Mouse (Mus musculus) MEL-GATA-1-ER (cell line): ENCODE measurements around the gene Gm45337.
"Not testable (repeated sequence)": the region's sequence is repeated elsewhere in the genome, so short reads cannot be mapped to it uniquely, and the experiment has no call there.

Experiments used
- DNase-seq: peaks from one replicate; pipeline ENCODE4 v3.0.0-alpha.2; 2012; ENCODE audit warnings: low read depth; ENCODE audit errors: extremely low read depth

Gene Gm45337

GRCm38 (mm10) chr7:142144507-142144906, at the start of gene Gm45337:
Gene Gm45337, minus strand, starts transcription at chr7:142144607.
- DNase-seq, result no peak

DNA sequence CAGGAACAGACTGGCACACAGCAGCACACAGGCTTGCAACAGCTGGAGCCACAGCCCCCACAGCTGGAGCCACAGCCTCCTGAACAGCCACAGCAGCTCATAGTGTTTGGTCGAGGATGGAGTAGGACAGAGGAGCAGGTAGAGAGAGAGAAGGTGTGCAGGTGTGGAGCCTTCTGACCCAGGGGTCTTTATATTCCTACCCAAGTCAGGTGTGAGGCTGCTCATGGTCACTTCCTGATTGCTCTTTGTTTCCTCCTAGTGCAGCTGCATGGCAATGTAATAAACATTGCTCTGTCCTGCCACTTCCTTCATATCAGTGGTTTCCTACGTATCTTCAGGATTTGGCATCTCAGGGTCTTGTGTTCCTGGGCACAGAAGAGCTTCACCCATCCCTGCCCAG, 45.9 kb upstream of the Gm45337 start, which contains the start of gene Gm10153:
Gm10153 (minus strand) TSS at position 101 of the 400 bp plus-strand sequence.
- no peak for DNase-seq

DNA sequence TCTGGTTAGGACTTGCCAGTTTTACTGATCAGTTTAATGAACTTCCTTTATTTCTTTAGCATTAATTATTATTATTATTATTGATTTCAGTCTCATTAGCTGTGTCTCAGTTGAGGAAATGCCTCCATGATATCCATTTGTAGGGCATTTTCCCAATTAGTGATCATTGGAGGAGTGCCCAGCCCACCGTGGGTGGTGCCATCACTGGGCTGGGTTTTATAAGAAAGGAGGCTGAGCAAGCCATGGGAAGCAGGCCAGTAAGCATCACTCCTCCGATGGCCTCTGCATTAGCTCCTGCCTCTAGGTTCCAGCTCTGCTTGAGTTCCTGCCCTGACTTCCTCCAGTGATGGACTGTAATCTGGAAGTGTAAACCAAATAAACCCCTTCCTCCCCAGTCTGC, 43.7 kb upstream of the Gm45337 start:
- DNase-seq, result no peak

GRCm38 (mm10) chr7:142181021-142181420, 36.6 kb upstream of the Gm45337 start:
- DNase-seq, result no peak

GRCm38 (mm10) chr7:142178685-142179084, 34.3 kb upstream of the Gm45337 start:
- no peak for DNase-seq

- not testable (repeated sequence) for DNase-seq
These were observed 31.5 kb upstream of the Gm45337 start, which contains the start of gene Krtap5-2 for GRCm38 (mm10) chr7:142175905-142176304. Gene Krtap5-2, minus strand, starts transcription at chr7:142176005.

DNA sequence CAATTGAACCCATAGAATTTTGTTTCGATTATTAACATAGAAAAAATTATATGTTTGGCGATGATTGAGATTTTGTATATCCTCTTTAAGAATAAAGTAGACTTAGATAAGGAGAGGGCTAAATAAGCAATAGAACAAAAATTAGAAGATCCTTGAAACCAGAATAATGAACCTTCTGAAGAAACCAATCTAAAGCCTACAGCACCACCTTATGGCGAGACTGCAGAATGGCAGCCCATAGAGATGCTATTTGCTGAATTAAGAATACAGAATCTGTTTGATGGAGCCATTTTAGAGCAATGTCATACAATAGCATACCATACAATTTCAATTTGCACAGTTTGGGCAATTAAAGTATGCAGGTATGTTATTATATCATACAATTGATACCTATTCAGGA, 25.4 kb upstream of the Gm45337 start:
- DNase-seq, result peak; percentile 21

GRCm38 (mm10) chr7:142165639-142166038, 21.2 kb upstream of the Gm45337 start, which contains the start of gene Gm4553:
Gene Gm4553, minus strand, starts transcription at chr7:142165739.
- DNase-seq, result not testable (repeated sequence)

- DNase-seq, result no peak
These were observed 15.0 kb upstream of the Gm45337 start for GRCm38 (mm10) chr7:142159366-142159765.

DNA sequence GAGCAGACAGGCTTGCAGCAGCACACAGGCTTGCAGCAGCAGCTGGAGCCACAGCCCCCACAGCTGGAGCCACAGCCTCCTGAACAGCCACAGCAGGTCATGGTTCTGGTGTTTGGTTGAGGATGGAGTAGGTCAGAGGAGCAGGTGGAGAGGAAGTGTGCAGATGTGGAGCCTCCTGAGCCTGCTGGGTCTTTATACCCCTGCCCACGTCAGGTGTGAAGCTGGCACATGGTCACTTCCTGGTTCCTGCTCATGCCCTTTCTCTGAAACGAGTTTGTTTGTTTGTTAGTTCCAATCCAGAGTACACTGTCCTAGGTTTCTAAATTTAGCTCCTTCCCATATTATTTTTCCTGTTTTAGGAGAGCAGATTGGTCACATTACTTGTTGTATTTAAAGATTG, 12.6 kb upstream of the Gm45337 start, which contains the start of gene Gm29735:
Gm29735 (minus strand) TSS at position 101 of the 400 bp plus-strand sequence.
- not testable (repeated sequence) for DNase-seq

- no peak for DNase-seq
These were observed 10.9 kb upstream of the Gm45337 start for GRCm38 (mm10) chr7:142155308-142155707.

DNA sequence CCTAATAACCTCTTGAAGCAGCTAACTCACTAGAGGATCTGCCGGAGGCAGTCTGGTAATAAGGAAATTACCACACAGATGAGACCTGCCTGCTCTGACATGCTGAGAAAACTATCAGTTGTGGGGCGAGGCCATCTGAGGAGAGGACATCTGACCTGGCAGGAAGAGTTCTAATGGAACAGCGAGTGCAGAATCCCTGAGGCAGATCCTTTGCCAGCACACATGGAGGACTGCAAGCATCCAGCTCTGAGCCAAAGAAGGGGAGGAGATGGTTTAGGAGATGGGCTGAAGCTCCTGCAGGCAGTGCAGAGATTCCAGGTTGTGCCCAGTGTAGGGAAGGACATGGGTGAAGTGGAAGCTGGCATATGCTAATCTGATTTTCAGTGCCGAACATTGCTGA, 7.8 kb upstream of the Gm45337 start:
- no peak for DNase-seq

DNA sequence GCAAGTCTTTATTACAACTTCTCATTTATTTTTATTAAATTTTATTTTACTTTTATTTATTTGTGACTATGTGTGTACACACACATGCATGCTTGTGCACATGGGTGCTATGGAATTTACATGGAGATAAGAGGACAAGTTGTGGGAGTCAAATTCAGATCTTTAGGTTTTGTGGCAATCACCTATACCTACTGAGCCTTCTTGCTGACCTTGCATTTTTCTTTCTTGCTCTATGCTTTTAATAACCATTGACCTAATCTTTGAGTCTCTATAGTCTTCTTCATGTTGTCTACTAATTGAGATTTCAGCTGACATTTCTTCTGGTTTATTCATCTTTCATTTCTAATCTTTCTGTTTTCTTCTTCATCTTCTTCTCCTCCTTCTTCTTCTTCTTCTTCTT, 4.2 kb upstream of the Gm45337 start:
- no peak for DNase-seq

GRCm38 (mm10) chr7:142146033-142146432, 1.6 kb upstream of the Gm45337 start:
- DNase-seq, result peak; percentile 6

- DNase-seq, result no peak
These were observed 1.1 kb upstream of the Gm45337 start for GRCm38 (mm10) chr7:142145413-142145940.

DNA sequence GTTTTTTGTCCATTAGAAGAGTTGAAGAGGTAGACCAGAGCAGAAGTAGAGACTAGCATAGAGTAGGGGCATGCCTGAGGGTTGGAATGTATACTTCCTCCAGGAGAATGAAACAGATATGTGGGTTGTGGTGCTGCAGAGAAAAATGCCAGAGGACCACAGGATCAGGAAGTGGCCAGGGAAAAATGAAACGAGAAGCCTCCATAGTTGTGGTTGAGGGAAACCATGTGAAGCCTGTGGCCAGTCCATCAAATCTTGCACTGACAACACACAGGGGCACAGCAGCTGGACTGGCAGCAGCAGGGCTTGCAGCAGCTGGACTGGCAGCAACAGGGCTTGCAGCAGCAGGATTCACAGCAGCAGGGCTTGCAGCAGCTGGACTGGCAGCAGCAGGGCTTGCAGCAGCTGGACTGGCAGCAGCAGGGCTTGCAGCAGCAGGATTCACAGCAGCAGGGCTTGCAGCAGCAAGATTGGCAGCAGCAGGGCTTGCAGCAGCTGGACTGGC, 849 bp downstream of the Gm45337 start:
- DNase-seq, result not testable (repeated sequence)

DNA sequence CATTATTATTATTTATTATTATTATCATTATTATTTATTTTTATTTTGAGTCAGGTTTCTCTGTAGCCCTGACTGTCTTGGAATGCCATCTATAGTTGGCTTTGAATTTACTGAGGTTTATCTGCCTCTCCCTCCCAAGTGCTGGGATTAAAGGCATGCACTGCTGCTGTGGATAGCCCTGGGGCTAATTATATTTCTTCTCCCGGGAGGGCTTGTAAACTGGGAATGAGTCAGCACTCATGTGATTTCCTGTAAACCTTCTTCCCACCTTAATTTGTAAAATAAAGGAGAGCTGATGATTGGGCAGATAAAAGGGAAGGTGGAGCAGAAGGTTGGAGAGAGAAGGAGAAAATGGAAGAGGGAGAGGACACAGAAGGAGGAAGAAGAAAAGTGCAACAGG, 3.7 kb downstream of the Gm45337 start:
- DNase-seq, result no peak

DNA sequence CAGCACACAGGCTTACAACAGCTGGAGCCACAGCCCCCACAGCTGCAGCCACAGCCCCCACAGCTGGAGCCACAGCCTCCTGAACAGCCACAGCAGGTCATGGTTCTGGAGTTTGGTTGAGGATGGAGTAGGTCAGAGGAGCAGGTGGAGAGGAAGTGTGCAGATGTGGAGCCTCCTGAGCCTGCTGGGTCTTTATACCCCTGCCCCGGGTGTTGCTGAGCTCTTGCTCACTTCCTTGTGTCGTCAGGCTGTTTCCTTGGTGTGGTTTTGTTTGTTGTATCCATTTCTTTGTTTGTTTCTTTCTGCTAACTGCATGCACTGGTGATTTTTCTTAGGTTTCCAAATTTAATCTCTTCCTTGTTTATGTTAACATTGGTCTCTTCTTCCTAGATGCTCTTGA, 8.5 kb downstream of the Gm45337 start, which contains the start of gene Gm39115:
Gm39115 (minus strand) TSS at position 101 of the 400 bp plus-strand sequence.
- DNase-seq, result not testable (repeated sequence)

GRCm38 (mm10) chr7:142134206-142134995, 10.0 kb downstream of the Gm45337 start:
- DNase-seq, result no peak

DNA sequence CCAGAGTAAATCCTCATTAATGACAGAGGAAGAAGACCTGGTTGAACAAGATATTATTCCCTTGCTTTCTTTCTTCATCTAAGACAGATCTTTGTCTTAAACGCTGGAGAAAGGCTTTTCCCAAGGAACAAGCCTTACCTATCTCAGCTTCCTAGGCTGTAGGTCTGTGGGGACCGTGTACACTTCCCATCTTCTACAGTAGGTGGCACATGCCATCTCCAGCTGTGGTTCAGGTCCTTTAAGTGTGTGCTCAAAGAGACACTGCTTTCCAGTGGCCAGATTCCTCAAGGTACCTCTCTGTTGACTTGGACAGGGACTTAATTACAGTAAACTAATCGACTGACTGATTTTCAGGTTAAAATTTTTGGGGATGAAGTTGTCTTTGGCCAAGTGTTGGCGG, 15.6 kb downstream of the Gm45337 start:
- no peak for DNase-seq

GRCm38 (mm10) chr7:142120629-142121028, 23.8 kb downstream of the Gm45337 start, which contains the start of gene Gm45618:
Gene Gm45618, minus strand, starts transcription at chr7:142120729.
- DNase-seq, result not testable (repeated sequence)

DNA sequence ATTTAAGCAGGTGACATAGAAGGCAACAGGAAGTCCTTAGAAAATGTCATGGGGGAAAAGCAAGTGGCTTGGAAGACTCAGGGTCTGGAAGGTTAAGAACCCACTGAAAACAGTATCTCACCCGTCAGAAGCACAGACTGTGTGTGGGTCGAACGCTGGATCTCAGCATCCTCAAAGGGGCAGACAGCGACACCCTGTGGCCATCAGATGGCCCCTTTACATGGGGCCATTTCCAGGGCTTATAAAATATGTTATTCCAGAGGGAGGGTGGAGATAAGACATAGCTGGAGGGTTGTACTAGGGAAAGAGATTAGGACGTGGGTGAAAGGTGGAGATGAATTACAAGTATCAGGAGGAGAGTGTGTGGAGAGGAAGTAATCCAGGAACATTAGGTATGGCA, 24.8 kb downstream of the Gm45337 start:
- DNase-seq, result no peak
